Mouse (Mus musculus) left cerebral cortex, postnatal 10 days (tissue): ENCODE measurements around the gene Cbx8. TPM values are rescaled to one million over a fixed set of nuclear protein-coding genes. Genes with fewer than 3 reads are reported as not detected.

Experiments used
- DNase-seq, 2 experiments: peaks; one replicate each; pipeline ENCODE4 v3.0.0; 2021 to 2022; ENCODE audit warnings: low spot score in 2 of 2, mixed read lengths in 1 of 2; ENCODE audit errors: extremely low spot score in 1 of 2
- intact Hi-C: fragments of 180-260 bp; cut with DNase I; formaldehyde crosslinking; loops from one replicate; pipeline ENCODE4 v1.15.1; 2025
- total RNA-seq, 2 experiments: library from RNA; stranded (reverse); gene quantifications; 2 replicates each; pipeline ENCODE4 v1.2.3; 2021

Gene Cbx8
- total RNA-seq, 2 experiments from 2014 or later, result 11.3 to 15.3 TPM

DNA sequence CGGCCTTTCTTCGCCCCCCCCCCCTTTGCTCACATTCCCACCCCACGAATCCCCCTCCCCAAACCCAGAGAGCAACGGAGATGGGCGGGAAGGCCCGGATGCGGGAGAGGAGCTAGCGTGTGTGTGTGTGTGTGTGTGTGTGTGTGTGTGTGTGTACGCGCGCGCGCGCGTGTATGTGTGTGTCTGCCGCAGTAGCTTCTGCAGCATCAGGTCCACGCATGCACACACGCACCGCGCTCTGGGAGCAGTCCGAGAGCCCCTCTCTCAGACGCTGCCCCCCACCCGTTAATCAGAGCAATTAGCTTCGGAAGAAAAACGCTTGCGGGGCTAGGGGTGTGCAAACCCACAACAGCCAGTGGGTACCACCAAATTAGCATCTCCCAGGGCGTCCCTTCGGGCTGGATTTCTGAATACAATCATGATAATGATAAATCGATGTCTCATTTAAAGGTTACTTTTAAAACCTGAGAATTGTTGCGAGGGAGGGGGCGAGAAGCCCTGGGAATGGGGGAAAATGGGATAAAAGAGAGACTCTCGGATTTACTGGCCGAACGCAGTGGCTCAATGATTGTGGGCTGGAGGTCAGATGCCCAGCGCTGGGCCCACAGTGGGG lies 13.1 kb upstream of the Cbx8 start:
- intact Hi-C loops, result loop anchor here (5.0 kb wide), 1 partner anchor 133 kb away; no protein-coding TSS in a partner anchor
- peak; percentile 76 to 82 for DNase-seq

DNA sequence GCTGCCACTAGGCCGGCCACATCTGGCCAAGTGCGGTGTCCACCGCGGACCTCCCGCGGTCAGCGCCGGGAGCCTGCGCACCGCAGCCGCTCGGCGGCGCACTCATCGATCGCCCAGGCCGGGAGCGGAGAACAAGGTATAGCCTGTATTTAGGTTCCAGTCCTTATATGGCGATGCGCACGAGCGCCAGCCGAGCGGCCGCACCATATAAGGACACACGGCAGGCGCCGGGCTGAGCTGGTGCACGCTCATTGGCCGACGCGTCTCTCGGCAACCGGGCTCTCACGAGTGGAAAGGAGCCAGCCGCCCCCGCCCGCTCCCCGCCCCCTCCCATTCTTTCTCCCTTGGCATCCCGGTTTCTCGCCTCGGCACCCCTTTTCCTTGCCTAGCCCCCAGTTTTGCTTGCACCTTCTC lies 12.5 kb upstream of the Cbx8 start:
- DNase-seq, result peak; percentile 90 to 91
- intact Hi-C loops, result loop anchor here (5.0 kb wide), 1 partner anchor 134 kb away; no protein-coding TSS in a partner anchor

DNA sequence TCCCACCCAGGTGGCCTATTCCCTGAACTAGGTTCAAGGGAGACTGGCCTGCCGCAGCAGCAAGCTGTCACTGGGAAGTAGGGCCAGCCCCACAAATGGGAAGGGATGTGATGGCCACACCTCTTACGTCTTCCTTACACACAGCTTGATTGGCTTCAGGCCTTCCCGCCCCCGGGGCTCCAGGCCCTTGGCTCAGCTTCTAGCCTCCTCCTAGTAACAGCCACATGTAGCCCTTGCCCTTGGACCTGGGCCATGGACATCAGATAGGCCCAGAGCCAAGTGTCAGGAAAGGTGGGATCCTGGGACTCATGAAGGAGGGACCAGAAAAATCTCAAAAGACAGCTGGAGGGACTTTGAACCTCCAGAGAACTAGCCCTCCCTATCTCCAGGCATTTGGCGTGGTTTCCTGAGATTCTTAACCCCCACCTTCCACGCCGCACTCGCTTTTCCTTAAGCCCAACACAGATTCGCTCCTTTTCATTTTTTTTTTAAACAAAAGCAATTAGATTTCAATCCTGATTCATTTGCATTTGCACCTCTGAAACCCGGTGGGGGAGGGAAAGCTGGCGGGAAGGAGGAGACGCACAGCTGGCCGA lies 12.0 kb upstream of the Cbx8 start:
- DNase-seq, result peak in 1 of 2 experiments; percentile 67
- intact Hi-C loops, result loop anchor here (5.0 kb wide), 1 partner anchor 135 kb away; no protein-coding TSS in a partner anchor

DNA sequence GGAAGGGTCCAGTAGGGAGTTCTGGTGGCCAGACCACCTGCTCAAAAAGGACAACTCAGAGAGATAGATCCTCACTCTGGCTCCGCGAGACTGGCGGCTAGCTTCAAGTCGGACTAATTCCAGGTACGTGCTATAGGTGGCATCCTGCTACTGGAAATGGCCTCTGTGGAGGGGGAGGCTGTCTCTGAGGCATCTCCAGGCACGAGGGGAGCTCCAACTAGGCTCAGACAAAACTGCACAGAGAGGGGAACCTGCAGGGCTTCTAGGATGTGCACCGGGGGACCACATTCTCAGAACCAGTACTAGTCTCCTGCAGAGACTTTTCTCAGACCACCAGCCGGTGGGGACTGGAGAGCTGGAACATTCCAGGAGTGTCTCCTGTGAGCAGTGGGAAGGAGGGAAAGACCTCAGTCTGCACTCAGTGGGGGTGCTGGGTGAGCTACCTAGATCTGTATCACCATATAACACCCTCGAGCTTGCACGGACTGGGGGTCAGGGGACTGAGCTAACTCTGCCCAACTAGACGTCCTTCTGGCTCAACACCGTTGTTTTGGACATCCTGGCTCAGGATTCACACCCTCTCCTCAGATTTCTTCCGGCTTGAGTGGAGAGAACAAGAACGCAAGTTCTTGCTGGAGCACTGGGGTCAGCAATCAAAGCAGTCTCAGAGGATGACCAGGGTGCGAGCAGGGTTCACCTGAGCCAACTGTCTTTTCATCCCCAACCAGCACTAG lies 11.3 kb upstream of the Cbx8 start:
- intact Hi-C loops, result loop anchor here (5.0 kb wide), 1 partner anchor 135 kb away; no protein-coding TSS in a partner anchor

DNA sequence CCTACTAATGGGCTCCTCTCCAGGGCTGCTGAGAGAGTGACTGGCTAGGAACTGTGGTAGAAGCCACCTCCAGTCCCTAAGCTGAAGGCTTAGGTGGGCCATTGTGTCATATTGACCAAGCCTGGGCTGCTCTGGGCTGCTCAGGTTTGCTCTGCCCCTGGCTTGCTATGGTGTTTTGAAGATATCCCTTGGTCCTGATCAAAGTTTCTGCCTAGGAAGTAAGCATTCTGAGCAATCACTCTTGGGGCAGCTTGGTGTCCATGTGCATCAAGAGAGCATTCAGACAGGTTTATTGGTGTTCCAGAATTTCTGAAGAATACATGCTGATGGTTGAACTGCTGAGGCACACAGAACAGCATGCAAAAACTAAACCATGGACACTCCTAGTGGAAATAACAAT lies 10.7 kb upstream of the Cbx8 start:
- no peak for DNase-seq
- intact Hi-C loops, result loop anchor here (5.0 kb wide), 1 partner anchor 136 kb away; no protein-coding TSS in a partner anchor

More for the DNA sequence above, 11.3 kb upstream of the Cbx8 start:
- peak in 1 of 2 experiments; percentile 56 for DNase-seq

DNA sequence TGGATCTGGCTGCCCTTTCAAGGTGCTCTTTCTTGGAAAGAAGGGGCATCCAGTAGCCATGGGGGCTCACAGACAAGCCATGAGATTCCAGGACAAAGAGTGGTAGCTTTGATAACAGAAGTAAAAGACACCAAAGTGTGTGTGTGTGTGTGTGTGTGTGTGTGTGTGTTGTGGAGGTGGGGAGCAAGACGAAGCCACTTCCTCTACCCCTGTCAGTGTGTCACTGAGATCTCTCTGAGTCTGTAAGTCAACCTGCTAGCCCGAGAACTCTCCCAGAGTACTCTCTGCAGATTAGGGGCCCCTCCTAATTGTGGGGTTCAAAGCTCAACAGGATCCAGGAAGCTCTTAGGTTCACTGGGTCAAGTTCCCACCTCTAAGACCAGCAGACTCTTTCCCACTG lies 9.6 kb upstream of the Cbx8 start:
- no peak for DNase-seq
- intact Hi-C loops, result loop anchor here (5.0 kb wide), 1 partner anchor 137 kb away; no protein-coding TSS in a partner anchor

DNA sequence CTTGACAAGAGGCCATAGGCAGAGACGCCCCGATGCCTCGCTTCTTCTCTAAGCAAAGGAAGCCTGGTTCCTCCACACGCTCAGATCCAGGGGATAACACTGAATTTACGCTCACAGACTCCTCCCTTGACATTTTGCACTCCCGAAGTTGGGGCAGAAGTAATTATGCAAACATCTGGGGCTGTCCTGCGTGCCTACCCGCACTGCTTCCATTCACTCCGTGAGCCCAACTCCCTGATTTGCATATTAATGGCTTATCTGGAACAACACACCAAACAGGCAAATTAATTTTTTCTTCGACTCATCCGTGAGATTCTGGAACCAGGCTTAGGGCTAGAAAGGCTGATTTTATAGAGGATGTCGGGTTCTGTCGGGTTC lies 7.4 kb upstream of the Cbx8 start:
- DNase-seq, result no peak
- intact Hi-C loops, result loop anchor here (5.0 to 10.0 kb wide), 2 partner anchors 51 to 447 kb away; partner anchors contain the start of gene Endov

DNA sequence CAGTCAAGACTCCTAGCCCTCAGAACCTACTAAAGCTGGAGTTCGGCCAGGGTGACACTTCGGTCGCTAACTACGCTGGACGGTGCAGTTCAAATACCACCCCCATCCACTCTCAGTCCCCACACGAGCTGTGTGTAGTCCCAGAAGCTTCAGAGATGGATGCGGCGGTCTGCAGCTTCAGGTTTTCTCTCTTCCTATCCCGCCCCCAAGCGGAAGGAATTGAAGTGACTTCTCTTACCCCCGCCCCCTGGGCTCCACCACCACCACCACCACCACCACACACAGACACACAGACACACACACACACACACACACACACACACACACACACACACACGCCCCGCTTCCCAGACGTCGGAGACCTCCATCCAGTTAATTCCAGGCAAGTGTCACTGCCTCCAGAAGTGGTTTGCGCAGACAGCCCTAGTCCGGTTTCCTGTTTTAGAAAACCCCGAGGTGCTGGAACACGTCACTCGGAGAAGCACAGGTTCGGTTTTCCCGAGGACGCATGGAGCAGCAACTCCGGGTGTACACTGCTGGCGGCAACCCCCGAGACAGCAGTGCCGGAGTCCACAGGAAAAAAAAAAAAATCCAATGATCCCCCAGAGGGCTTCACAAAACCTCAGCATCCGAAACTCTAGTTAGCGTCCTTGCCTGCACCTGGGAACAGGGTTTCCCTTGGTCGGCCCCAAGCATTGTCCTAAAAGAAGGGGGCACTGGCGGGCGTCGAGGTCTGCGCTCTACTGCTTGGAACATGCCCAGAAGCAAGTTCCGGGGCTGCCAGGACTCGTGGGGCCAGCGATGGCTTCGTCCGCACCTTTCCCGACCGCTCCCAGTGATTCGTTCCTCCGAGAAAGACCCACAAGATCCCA lies 6.7 kb upstream of the Cbx8 start:
- DNase-seq, result peak in 1 of 2 experiments; percentile 47
- intact Hi-C loops, result loop anchor here (5.0 to 10.0 kb wide), 2 partner anchors 50 to 447 kb away; partner anchors contain the start of gene Endov

DNA sequence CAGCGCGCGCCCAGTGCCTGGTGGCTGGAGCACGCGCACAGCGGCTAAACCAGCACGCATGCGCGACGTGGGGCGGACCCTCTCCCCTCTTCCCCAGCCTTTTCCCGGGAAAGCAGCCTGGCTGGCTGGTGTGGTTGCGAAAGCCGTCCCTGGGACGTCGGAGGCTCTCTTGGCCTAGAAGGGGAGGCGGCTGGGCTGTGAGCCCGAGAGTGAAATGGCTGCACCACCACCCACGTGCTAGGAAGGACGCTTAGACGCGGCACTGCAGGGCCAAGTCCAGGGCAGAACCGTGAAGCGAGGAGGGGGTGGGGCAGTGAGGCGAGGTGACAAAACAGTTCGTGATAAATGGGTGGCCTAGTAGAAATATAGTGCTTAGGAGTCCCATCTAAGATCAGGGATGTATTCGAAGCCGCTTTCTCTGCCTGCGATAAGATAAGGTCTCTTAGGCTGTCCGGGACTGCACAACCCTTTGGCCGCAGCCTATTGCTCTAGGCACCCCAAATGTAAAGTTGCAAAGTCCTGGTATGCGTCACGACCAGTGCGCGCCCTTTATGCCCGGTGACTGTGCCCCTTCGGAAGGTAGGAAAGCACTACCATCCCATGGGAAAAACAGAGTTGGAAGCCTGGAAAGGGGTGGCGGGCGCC lies 6.0 kb upstream of the Cbx8 start:
- intact Hi-C loops, result loop anchor here (5.0 to 10.0 kb wide), 2 partner anchors 49 to 448 kb away; partner anchors contain the start of gene Endov

DNA sequence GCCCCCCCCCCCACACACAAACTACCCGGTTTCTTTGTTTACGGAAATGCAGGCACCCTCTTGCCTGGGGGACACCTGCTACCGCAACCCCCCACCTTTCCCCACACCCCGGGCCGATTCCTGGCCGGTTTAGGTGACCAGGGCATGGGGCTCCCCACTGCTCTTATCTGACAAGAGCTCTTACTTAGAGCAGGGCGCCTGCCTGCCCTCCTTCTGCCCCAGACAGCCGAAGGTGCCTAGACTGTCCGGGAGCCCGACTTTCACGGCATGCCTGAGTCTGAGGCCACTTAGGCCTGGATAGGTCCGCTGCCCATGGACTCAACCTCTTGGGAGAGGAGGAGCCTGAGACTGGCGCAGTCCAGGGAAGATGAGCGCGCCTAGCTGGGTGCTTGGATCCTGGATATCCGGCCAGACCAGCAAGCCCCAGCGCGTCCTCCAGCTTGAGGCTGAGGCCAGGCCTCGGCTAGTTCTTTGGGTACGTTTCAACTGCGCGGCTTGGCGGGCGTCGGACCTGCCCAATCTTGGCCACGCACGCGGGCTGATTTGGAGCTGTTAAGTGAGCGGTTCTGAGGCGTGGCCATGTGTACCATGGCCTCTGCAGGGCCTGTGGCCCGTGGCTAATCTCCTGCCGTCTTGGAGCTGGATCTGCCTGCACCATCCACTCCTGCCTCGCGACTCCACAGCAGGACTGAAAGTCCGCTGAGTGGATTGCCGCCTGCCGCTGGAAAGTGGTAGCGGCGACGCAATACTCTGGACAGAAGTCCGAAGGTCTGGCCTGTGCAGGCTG lies 4.0 kb upstream of the Cbx8 start:
- peak in 1 of 2 experiments; percentile 62 for DNase-seq
- intact Hi-C loops, result loop anchor here (5.0 to 10.0 kb wide), 2 partner anchors 47 to 450 kb away; partner anchors contain the start of gene Endov

More for the DNA sequence above, 6.0 kb upstream of the Cbx8 start:
- DNase-seq, result peak in 1 of 2 experiments; percentile 64

DNA sequence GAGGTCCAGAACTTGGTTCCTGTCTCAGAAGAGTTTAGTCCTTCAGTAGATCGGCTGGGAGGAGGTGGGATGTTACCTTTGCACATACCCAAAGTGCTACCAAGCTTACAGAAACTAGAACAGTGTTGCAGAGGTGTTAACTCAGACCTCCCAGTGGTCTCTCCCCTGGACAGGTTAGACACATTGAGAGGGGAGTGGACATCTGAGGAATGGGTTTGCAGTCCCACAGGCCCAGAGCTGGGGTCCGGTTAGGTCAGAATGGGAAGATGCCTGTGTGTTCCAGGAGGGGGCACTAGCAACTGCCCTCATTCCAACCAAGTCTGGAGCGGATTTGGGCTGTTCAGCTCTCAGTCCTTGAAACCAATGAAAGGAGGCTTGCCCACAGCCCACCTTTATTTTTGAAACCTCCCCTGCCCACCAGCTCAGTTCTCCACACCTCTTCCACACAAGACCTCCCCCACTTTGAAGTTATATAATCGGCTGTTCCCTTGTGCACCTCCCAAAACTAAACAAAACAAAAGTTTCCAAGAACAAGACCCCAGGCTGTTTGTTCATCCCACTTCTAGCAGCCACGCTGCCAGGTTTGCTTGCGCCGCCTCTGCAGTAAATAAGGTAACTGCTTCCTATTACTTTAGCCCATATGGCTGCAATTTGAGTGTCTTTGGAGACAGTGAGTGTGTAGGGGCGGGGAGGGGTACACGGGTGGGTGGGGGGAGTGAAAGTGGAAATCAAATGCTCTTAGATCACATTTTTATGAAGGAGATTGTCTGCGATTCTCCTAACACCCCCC lies 3.2 kb upstream of the Cbx8 start:
- intact Hi-C loops, result loop anchor here (10.0 kb wide), 1 partner anchor 451 kb away; the partner anchor contains the start of gene Endov
- no peak for DNase-seq

DNA sequence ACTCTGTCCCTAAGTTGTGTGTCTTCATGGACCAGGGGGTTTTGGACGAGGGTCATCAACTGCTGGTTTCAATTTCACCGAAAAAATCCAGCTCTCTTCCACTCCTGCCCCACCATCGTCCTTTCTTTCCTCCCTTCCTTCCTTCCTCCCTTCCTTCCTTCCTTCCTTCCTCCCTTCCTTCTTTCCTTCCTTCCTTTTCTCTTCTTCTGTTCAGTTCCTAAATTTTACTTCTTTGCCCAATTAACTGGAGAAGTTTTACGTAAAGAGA lies 2.4 kb upstream of the Cbx8 start:
- no peak for DNase-seq
- intact Hi-C loops, result loop anchor here (10.0 kb wide), 1 partner anchor 452 kb away; the partner anchor contains the start of gene Endov

DNA sequence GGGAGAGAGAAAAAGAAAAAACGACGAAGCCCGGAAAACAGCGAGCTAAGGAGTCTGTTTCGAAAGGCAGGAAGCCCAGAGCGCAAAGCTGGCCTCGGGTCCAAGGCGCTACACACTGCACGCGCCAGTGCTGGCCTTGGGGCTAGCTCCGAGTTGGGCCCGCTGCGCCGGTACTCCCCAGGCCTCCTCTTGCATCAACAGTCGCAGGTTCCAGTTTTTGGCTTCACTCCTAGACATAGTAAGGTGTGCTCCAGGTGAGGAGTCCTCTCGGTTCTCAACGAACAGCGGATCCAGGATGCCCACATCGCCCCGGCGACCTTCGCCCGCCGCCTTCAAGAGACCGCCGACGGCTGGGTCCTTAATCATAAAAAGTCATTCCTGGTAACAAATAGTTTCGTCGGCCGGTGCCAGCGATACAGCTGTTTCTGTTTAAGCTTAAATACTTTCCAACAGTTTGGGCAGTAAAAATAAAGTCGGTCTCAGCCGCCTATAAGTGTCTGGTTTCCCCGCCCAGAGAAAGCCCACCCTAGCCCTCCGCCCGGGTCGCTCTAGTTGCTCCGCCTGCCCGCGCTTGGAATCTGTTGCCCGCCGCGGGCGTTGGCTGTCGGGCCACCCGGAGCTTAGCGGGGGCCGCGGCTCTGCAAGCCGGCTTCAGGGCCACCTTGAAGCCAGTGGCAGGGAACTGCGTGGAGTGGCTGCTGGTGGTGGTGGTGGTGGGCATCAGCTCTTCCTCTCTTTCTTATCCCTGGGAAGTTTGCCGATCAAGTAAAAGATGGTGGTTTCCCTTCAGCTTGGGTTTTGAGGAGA lies 1.9 kb upstream of the Cbx8 start:
- peak in 1 of 2 experiments; percentile 31 for DNase-seq
- intact Hi-C loops, result loop anchor here (10.0 kb wide), 1 partner anchor 452 kb away; the partner anchor contains the start of gene Endov

DNA sequence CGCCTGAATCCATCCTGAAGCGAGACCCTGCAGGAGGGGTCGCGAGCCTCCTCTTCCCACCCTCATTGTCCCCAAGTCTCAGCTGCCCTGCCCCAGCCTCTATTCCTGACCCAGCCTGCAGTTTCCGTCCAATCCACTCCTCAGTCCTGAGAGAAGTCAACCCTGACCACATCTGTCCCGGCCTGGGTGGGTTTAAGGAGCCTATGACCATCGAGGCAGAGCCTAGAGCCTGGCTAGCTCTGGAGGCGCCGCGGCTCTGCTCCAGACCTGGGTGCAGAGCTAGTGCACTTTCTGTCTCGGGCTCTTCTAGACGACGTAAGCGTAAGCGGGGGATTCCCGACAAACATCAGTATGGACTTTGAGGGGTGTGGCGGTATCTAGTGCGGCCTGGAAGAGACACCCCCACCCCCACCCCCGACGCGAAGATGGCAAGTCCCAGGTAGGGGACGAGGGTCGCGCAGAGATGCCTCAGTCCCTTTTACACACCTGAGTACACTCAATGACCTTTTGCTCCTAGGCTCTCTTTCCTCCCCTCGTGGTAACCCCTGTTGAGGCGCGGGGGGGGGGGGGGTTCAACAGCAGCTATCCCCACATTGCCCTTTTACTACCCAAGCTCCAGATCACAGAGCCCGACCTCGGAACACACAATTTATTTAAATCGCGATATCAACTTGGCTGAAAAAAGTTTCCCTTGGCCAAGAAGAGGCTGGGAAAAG lies 1.1 kb upstream of the Cbx8 start:
- peak in 1 of 2 experiments; percentile 36 for DNase-seq
- intact Hi-C loops, result loop anchor here (10.0 kb wide), 1 partner anchor 453 kb away; the partner anchor contains the start of gene Endov

DNA sequence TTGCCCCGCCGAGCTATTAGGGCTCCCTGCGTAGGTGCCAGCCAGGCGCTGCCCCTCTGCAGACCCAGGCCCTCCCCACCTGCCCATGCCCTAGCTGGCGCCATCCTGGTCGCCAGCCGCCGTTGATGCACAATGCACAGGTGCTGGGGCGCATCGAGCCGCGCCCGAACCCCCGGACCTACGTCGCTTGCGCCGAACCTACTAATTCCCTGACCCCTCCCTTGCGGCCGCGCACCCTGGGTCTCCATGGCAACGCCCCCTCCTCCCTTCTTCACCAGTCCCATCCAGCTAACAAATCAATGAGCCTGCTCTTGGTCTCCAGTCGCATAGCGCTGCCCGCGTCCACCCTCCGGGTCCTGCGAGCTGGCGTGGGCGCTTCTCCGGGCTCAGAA lies 552 bp upstream of the Cbx8 start:
- peak in 1 of 2 experiments; percentile 84 for DNase-seq
- intact Hi-C loops, result loop anchor here (10.0 kb wide), 1 partner anchor 453 kb away; the partner anchor contains the start of gene Endov
